Mouse (Mus musculus) embryonic facial prominence, embryonic 14.5 days (tissue): ENCODE measurements around the gene Myocos. TPM values are rescaled to one million over a fixed set of nuclear protein-coding genes. Genes with fewer than 3 reads are reported as not detected.
A peak's percentile ranks its signal among the peaks of the same experiment; 100 is the strongest.
"Not testable (repeated sequence)": the region's sequence is repeated elsewhere in the genome, so short reads cannot be mapped to it uniquely, and the experiment has no call there.

Source experiments
- ATAC-seq: fragments of 200-750 bp; cut with Nextera tagmentation; 2 replicates; pipeline ENCODE4 v1.8.0; 2017; ENCODE audit warnings: low read depth, moderate number of reproducible peaks, moderate TSS enrichment
- DNase-seq: peaks from one replicate; pipeline ENCODE4 v3.0.0-alpha.2; 2015; ENCODE audit warnings: low spot score
- H3K27ac ChIP-seq: fragments of 300-500 bp; sonication (generic); replicated peaks from 2 replicates; pipeline ENCODE4 v1.5.1; 2014; ENCODE audit warnings: low read depth, mild to moderate bottlenecking, low read length, moderate library complexity
- H3K27me3 ChIP-seq: fragments of 300-500 bp; sonication (generic); replicated peaks from 2 replicates; pipeline ENCODE4 v1.6.1; 2014; ENCODE audit warnings: low read length; ENCODE audit not compliant: control insufficient read depth, insufficient read depth
- H3K36me3 ChIP-seq: fragments of 300-500 bp; sonication (generic); 2 replicates; pipeline ENCODE4 v1.6.1; 2014; ENCODE audit warnings: low read length, mixed read lengths; ENCODE audit not compliant: control insufficient read depth, insufficient read depth
- H3K4me1 ChIP-seq: fragments of 300-500 bp; sonication (generic); 2 replicates; pipeline ENCODE4 v1.6.1; 2014; ENCODE audit warnings: antibody characterized with exemption, low read length; ENCODE audit not compliant: control insufficient read depth, insufficient read depth
- H3K4me2 ChIP-seq: fragments of 300-500 bp; sonication (generic); 2 replicates; pipeline ENCODE4 v1.6.1; 2014; ENCODE audit warnings: low read depth, mild to moderate bottlenecking, low read length, moderate library complexity, mixed read lengths
- H3K4me3 ChIP-seq: fragments of 300-500 bp; sonication (generic); 2 replicates; pipeline ENCODE4 v1.5.1; 2014; ENCODE audit warnings: low read depth, mild to moderate bottlenecking, low read length
- H3K9ac ChIP-seq: fragments of 300-500 bp; sonication (generic); 2 replicates; pipeline ENCODE4 v1.6.1; 2014; ENCODE audit warnings: low read depth, mild to moderate bottlenecking, low read length, moderate library complexity, mixed read lengths
- H3K9me3 ChIP-seq: fragments of 300-500 bp; sonication (generic); 2 replicates; pipeline ENCODE4 v1.6.1; 2016; ENCODE audit warnings: low read length; ENCODE audit not compliant: control insufficient read depth
- WGBS: fragments of 180-500 bp; shearing (Covaris S2); extraction: QIAGEN DNeasy Blood & Tissue Kit; methylation state at CpG from one replicate; pipeline ENCODE4 v1.1.7; 2014; 5-methylcytosine and 5-hydroxymethylcytosine counted together
- polyA plus RNA-seq: library from polyadenylated mRNA; unstranded; fragments of >200 nt; fragmentation: Nextera tagmentation; extraction: Ambion mirVana; gene quantifications from 2 replicates; pipeline ENCODE4 v1.2.1, GENCODE M21; 2014

Myocos gene
- polyA plus RNA-seq, 1 experiment from 2014 or later: not detected

DNA sequence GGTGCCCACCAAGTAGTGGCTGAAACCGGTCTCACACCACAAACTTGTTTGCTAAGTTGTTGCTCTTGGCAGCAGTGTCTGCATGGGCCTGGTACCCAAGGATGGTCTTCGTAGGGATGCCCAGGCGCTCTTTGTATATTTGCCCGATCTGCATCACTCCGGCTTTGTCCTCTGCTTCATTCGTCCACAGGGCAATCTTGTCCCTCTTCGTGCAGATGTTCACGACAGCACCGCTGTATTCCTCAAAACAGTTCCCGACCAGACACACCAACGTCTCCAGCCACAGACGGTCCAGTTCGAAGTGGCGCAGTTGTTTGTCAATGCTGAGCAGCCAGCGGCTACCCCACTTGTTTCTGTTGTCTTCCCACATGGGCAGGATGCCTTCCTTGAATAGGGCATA is 29.7 kb downstream of the Myocos start:
- not testable (repeated sequence) for H3K27ac ChIP-seq, H3K4me2 ChIP-seq, DNase-seq, H3K4me3 ChIP-seq, H3K9ac ChIP-seq, H3K36me3 ChIP-seq, ATAC-seq, H3K4me1 ChIP-seq, H3K27me3 ChIP-seq, H3K9me3 ChIP-seq
- 89% methylated on average over 15 of the region's 15 CpGs for whole genome bisulfite sequencing

DNA sequence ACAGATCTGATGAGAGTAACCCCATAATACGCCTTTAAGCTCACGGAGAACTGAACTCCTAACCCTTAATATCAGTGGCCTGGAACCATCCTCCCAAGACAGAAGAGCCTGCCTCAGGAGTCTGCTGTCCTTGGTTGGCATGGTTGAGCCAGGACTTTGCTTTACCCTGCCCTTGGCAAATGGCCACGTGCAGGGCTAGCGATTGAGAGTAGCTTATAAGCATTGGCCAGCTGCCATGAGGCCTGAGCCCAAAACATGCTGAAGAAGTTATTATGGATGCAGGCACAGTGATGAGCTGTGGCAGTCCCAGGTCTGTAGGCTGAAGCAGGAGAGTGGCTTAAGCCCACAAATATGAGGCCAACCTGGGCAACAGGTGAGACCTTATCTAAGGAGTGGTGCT is 30.2 kb downstream of the Myocos start:
- DNase-seq, H3K9ac ChIP-seq, ATAC-seq, H3K4me1 ChIP-seq, H3K27ac ChIP-seq, H3K4me3 ChIP-seq, H3K27me3 ChIP-seq, H3K9me3 ChIP-seq, H3K4me2 ChIP-seq, H3K36me3 ChIP-seq: not testable (repeated sequence)
- 85% methylated on average over 4 of the region's 4 CpGs for WGBS

DNA sequence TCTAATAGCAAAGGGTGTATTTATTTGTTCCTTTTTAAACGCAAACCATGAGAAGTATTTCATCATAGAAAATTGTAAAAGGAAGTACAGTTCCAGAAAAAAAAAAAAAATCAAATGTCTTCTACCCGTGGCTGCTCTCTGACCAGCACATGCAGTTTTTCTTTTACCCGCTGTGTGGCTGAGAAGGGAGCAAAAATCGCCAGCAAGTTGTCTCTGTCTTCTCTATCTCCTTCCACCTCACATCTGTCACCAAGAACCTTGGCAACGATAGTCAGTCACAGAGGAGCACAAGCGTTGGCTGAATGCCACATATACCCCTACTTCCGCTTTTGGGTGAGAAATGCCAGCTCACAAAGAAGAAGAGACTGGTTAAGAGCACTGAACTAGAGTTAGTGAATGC is 32.8 kb downstream of the Myocos start:
- ATAC-seq (no peak), DNase-seq (no peak)
- Histone ChIP-seq H3K27me3 (no peaks in the 10 kb centered on the region), H3K27ac (no peak overlapping the region), H3K4me2 (no peak overlapping the region), H3K36me3 (no peaks in the 10 kb centered on the region), H3K9ac (no peak overlapping the region), H3K4me1 (no peaks in the 10 kb centered on the region), H3K4me3 (no peak overlapping the region), H3K9me3 (no peaks in the 10 kb centered on the region)
- 61% methylated on average over 7 of the region's 7 CpGs for WGBS

- H3K27me3 ChIP-seq: no peaks in the 10 kb centered on the region
Measured at GRCm38 (mm10) chr1:162623895-162624294, 34.1 kb downstream of the Myocos start.

GRCm38 (mm10) chr1:162620487-162620886 is 37.5 kb downstream of the Myocos start:
- no peak for ATAC-seq

More at GRCm38 (mm10) chr1:162623895-162624294, 34.1 kb downstream of the Myocos start:
- Histone ChIP-seq H3K9me3 (no peaks in the 10 kb centered on the region), H3K4me3 (no peak overlapping the region), H3K4me1 (no peaks in the 10 kb centered on the region), H3K36me3 (no peaks in the 10 kb centered on the region), H3K9ac (no peak overlapping the region), H3K27ac (no peak overlapping the region), H3K4me2 (no peak overlapping the region)
- ATAC-seq: no peak
- no peak for DNase-seq
- WGBS: 27% methylated on average over 4 of the region's 4 CpGs

DNA sequence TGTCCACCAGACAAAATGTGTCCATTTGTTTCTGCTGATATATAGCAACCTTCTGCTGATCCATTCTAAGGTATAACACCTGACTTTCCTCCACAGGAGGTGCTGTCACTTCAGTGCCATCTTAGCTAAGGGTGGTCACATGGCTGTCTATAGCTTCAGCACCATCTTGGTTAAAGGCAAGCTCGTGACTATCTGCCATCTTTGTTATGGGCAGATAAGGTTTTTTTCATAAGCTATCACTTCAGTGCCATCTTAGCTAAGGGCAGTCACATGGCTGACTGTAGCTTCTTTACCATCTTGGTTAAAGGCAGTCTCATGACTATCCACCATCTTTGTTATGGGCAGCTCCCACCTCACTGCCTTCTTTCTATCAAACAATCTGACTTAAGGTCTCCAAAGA is 42.5 kb downstream of the Myocos start:
- no peaks in the 10 kb centered on the region for H3K36me3 ChIP-seq
- H3K27ac ChIP-seq: no peak overlapping the region
- no peaks in the 10 kb centered on the region for H3K4me1 ChIP-seq
- H3K9ac ChIP-seq: no peak overlapping the region
- H3K4me3 ChIP-seq: no peak overlapping the region
- no peak for DNase-seq
- no peaks in the 10 kb centered on the region for H3K27me3 ChIP-seq
- 61% methylated on average over 1 of the region's 1 CpGs for WGBS
- ATAC-seq: no peak
- H3K9me3 ChIP-seq: no peaks in the 10 kb centered on the region
- H3K4me2 ChIP-seq: no peak overlapping the region

More at GRCm38 (mm10) chr1:162620487-162620886, 37.5 kb downstream of the Myocos start:
- H3K4me1 ChIP-seq: no peaks in the 10 kb centered on the region
- H3K9me3 ChIP-seq: no peaks in the 10 kb centered on the region
- WGBS: 65% methylated on average over 4 of the region's 4 CpGs
- no peak overlapping the region for H3K9ac ChIP-seq
- DNase-seq: no peak
- no peak overlapping the region for H3K27ac ChIP-seq
- no peaks in the 10 kb centered on the region for H3K27me3 ChIP-seq
- no peaks in the 10 kb centered on the region for H3K36me3 ChIP-seq
- no peak overlapping the region for H3K4me3 ChIP-seq
- H3K4me2 ChIP-seq: no peak overlapping the region

DNA sequence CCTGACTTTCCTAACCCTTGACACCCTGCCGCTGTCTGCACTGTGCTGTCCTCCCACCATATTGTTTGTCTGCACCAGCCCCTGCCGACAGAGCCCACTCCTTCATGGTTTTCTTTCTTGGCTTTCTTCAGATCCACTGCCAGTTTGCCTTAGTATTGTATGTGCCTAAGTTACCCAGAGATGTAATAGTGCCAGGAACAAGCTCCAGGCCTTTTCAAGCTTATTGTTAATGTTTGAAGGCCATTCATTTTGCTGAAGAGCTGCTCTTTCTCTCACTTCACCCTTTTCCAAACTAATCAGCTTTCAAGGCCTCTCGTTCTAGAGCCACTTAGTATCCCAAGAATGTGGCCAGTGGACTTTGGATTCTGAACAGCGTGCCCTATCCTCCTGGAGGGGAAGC is 46.8 kb downstream of the Myocos start:
- no peak for DNase-seq

GRCm38 (mm10) chr1:162609633-162610250 is 48.3 kb downstream of the Myocos start:
- Histone ChIP-seq H3K9me3 (no peaks in the 10 kb centered on the region), H3K4me2 (no peak overlapping the region), H3K4me3 (no peak overlapping the region), H3K9ac (no peak overlapping the region), H3K36me3 (no peaks in the 10 kb centered on the region), H3K4me1 (no peaks in the 10 kb centered on the region), H3K27ac (no peak overlapping the region), H3K27me3 (no peaks in the 10 kb centered on the region)
- WGBS: 33% methylated on average over 9 of the region's 9 CpGs
- ATAC-seq (peak; percentile 67; the same call in 1 of the 2 replicates), DNase-seq (peak; percentile 40)

More for the DNA sequence above, 46.8 kb downstream of the Myocos start:
- 72% methylated on average over 4 of the region's 4 CpGs for WGBS
- Histone ChIP-seq H3K4me2 (no peak overlapping the region), H3K9me3 (no peaks in the 10 kb centered on the region), H3K27ac (no peak overlapping the region), H3K4me3 (no peak overlapping the region), H3K27me3 (no peaks in the 10 kb centered on the region), H3K36me3 (no peaks in the 10 kb centered on the region), H3K9ac (no peak overlapping the region), H3K4me1 (no peaks in the 10 kb centered on the region)
- ATAC-seq: no peak

DNA sequence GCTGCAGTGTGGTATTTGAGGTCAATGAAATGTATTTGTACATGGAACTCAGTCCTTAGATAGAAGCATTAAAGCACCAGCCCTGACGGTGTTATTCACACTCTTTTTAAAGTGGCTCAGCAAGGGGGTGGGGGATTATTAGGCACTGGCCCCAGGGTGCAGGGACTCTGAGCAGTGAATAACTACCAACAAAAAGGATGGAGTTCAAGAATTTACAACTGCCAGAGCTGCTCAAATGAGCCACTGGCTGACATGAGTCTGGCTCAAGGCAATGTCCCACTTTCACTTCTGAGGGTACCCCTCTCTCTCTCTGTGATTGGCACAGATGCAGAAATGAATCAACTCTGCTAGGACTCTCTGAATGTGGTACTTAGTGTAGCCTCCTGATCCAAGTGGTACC is 49.9 kb downstream of the Myocos start:
- no peaks in the 10 kb centered on the region for H3K9me3 ChIP-seq
- 21% methylated on average over 1 of the region's 1 CpGs for WGBS
- no peak for DNase-seq
- H3K27ac ChIP-seq: no peak overlapping the region
- H3K27me3 ChIP-seq: no peaks in the 10 kb centered on the region
- no peaks in the 10 kb centered on the region for H3K36me3 ChIP-seq
- no peak overlapping the region for H3K4me2 ChIP-seq
- H3K4me3 ChIP-seq: no peak overlapping the region
- no peak overlapping the region for H3K9ac ChIP-seq
- no peak for ATAC-seq
- H3K4me1 ChIP-seq: no peaks in the 10 kb centered on the region
